Mouse (Mus musculus): ENCODE measurements around the gene Plb1. TPM values are rescaled to one million over a fixed set of nuclear protein-coding genes. Genes with fewer than 3 reads are reported as not detected.

The Plb1 gene
- total RNA-seq, 1 experiment from 2014 or later = not detected

GRCm38 (mm10) chr5:32240741-32241140 is 8.2 kb downstream of the Plb1 start:
- ATAC-seq (replicated peaks; ENCODE audit: insufficient number of reproducible peaks, low FRiP score, low TSS enrichment, poor library complexity, severe bottlenecking) = no peak

DNA sequence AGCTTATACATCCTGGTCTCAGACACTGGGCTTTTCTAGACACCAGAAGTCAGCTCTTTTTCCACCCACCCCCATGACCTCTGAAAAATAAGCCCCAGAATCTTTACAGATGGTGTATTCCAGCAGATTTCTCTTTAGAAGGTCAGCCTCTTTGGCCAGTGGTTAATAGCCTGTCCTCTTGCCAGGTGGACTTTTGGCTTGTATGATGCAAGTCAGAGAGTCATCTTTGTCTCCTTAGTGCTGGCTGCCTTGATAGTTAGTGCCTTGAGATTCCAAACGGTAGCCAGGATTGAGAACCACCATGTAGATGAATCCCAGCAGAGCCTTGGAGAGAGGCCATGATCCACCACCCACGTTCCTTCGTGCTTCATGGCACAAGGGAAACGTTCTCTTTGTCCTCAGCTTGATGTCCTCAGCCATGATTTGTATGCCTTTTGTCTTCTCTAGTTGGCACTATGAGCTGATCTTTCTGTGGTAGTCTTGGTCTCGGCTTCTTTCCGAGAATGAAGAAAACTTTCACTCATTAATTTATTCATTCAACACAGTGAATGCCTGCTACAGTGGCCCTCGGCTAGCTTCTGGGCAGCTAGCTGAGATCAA is 10.9 kb downstream of the Plb1 start:
- ATAC-seq (replicated peaks; ENCODE audit: insufficient number of reproducible peaks, low FRiP score, low TSS enrichment, poor library complexity, severe bottlenecking) = no peak

- no peak for ATAC-seq (replicated peaks; ENCODE audit: insufficient number of reproducible peaks, low FRiP score, low TSS enrichment, poor library complexity, severe bottlenecking)
Measured at GRCm38 (mm10) chr5:32245385-32245784, 12.9 kb downstream of the Plb1 start.

- ATAC-seq (replicated peaks; ENCODE audit: insufficient number of reproducible peaks, low FRiP score, low TSS enrichment, poor library complexity, severe bottlenecking) = no peak
Measured at GRCm38 (mm10) chr5:32260751-32261150, 28.2 kb downstream of the Plb1 start.

GRCm38 (mm10) chr5:32261251-32261650 is 28.7 kb downstream of the Plb1 start:
- ATAC-seq (replicated peaks; ENCODE audit: insufficient number of reproducible peaks, low FRiP score, low TSS enrichment, poor library complexity, severe bottlenecking) = no peak

DNA sequence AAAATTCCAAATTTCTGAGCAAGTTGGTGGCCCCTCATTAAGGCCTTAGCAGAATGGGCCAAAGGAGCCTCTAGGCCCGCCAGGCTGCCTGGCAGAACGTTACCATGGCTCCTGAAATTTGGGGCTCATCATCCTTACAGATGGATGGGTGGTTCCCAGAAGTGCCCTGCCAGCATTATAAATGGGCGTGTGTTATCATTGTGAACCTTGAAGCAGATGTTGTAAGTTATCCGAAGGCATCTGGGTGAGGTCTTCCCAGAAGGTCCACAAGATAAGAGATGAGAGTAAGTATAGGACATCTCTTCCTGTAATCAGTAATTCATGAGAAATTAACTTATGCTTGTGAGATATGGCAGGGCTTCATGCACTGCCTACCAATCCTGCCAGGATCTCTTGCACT is 30.0 kb downstream of the Plb1 start:
- ATAC-seq (replicated peaks; ENCODE audit: insufficient number of reproducible peaks, low FRiP score, low TSS enrichment, poor library complexity, severe bottlenecking) = no peak

DNA sequence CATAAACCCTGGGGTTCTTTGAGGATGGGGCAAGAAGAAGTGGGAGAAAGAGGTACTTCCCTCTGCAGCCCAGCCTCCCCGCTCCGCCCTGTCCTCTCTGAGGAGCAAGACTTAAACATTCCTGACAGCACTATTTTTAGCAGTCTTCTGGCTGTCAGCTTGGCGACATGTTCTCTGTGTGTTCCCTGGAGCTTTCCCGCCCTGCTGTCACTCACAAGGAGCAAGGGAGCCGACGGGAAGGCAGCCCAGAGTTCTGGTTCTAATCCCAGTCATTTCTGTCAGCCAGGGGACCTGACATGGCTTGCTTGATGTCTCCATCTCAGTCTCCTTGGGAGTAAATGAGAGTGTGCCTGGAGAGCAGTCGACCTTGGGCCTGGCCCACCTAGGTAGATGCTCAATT is 40.0 kb downstream of the Plb1 start:
- no peak; the same call in 1 of the 2 replicates for ATAC-seq (replicated peaks; ENCODE audit: insufficient number of reproducible peaks, low FRiP score, low TSS enrichment, poor library complexity, severe bottlenecking)

DNA sequence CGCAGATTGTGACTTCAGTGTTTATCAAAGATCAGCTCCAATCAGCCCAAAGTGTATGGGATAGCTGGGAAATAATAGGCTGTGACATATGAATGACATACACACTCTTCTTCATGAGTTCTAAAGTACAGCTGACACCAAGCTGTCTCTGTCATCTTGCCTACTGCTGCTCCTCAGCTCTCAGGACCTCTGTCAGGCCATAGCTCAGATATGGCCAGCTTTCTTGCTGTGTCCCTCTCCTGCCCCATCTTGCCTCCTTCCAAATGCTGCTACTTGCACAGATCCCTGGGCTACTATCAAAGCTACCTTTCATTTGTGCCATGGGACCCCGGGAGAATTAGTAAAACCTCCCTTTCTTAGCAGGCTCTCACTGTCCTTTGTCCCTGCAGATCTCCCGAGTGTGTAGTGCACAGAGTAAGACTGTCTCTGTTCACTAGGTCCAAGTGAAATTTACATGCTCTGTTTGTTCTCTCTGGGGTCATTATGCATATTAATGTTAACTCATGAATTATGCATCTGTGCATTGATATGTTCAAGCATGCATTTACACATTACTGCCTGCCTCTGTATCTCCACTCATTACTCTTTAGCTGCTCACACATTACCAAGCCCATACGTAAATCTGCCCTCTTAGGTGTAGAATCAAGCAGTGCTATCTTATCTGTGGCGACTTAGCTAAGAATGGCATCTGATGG is 45.6 kb downstream of the Plb1 start:
- ATAC-seq (replicated peaks; ENCODE audit: insufficient number of reproducible peaks, low FRiP score, low TSS enrichment, poor library complexity, severe bottlenecking) = no peak

DNA sequence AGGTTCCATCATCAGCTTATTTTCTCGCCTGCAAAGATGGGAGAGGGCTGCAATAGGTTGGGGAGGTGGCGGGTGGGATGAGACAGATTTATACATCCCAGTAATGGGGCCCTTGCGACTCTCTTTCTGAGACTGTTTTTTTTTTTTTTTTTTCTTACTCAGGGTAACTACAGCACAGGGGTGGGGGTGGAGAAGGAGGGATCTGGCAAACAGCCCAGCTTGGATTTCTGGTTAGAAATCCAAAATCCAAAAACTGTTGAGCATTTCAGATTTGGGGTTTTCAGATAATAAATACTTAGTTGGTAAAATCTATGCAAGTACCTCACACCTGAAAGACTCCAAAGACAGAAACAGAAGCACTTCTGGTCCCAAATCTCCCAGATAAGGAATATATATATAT is 47.6 kb downstream of the Plb1 start:
- no peak for ATAC-seq (replicated peaks; ENCODE audit: insufficient number of reproducible peaks, low FRiP score, low TSS enrichment, poor library complexity, severe bottlenecking)

GRCm38 (mm10) chr5:32282345-32282744 is 49.8 kb downstream of the Plb1 start:
- ATAC-seq (replicated peaks; ENCODE audit: insufficient number of reproducible peaks, low FRiP score, low TSS enrichment, poor library complexity, severe bottlenecking) = no peak

DNA sequence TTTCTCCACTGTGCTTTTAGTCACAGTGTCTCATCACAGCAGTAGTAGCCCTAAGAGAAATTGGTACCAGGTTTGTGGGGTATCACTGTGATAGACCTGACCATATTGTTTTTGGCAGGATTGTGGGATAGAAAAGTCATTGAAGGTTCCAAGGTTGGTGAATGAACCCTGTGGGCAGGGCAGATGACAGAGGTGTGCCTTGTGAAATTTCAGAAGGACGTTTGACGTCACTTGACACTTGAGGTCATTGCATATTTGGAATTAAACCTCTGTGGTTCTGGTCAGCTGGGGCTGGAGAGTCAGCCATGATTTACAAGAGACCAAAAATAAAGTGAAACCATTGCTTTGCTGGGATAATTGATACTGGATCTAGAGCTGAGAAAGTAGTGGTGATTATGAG is 50.9 kb downstream of the Plb1 start:
- ATAC-seq (replicated peaks; ENCODE audit: insufficient number of reproducible peaks, low FRiP score, low TSS enrichment, poor library complexity, severe bottlenecking) = no peak

DNA sequence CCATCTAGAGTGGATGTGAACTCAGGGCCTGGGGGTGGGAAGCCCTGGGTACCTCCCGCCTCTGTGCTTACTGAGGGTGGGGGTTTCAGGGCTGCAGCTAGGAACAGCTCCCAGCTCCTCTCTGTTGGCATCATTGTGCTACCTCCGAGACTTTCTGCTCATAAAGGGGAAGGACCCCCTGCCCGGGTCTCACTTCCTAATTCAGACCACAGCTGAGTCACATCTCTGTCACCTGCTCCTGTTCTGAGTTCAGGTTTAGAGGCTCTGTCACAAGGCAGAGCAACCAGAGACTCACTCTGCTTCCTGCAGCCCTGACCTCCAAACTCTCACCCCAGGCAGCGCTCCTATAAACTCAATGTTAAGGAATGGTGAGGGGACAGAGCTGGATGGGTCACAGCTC is 53.8 kb downstream of the Plb1 start:
- no peak for ATAC-seq (replicated peaks; ENCODE audit: insufficient number of reproducible peaks, low FRiP score, low TSS enrichment, poor library complexity, severe bottlenecking)

- no peak for ATAC-seq (replicated peaks; ENCODE audit: insufficient number of reproducible peaks, low FRiP score, low TSS enrichment, poor library complexity, severe bottlenecking)
Measured at GRCm38 (mm10) chr5:32288021-32288420, 55.5 kb downstream of the Plb1 start.

GRCm38 (mm10) chr5:32291316-32291715 is 58.8 kb downstream of the Plb1 start:
- ATAC-seq (replicated peaks; ENCODE audit: insufficient number of reproducible peaks, low FRiP score, low TSS enrichment, poor library complexity, severe bottlenecking) = no peak

DNA sequence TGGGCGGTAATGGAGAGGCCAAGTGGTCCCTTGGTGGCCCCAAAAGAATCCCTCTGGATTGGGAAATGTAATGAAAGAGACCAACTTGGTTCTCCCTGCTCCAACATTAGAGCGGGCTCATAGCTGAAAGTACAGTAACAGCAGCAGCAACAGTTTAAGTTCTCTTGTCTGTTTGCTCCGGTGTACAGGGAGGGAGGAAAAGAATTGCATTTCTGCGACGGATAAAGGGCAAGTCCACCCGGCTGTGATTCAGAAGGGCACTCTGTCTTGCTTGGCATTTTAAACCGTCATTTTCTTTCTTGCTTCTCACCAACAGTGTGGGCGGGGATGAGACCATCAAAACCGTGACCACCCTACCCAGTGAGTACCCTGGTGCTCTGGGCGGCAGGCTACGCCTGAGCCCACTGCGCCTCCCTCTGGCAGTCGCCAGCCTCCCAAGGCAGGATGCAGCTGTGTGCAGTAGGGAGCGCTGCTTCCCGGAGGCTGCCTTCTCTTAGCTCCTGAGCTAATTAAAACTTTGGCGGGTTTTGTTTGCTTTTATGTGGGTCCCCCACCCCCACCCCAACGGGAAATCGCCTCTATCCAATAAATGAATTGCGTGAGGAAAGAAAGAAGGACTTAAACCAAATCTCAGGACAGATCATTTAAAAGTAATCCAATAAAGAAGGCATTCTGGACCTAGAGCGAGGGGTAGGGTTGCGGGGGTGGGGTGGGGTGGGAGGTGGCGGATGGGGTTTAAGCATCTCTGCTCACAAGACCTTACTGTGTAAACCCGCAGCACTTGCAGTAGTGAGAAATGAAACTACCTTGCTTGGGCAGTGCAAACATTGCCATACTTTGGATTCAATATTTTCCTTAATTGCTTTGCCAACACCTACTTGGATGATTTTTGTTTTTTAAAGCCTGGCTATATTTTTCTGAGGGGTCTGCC is 70.7 kb downstream of the Plb1 start:
- no peak for ATAC-seq (replicated peaks; ENCODE audit: insufficient number of reproducible peaks, low FRiP score, low TSS enrichment, poor library complexity, severe bottlenecking)

- ATAC-seq (replicated peaks; ENCODE audit: insufficient number of reproducible peaks, low FRiP score, low TSS enrichment, poor library complexity, severe bottlenecking) = no peak
Measured at GRCm38 (mm10) chr5:32307106-32307505, 74.6 kb downstream of the Plb1 start.

DNA sequence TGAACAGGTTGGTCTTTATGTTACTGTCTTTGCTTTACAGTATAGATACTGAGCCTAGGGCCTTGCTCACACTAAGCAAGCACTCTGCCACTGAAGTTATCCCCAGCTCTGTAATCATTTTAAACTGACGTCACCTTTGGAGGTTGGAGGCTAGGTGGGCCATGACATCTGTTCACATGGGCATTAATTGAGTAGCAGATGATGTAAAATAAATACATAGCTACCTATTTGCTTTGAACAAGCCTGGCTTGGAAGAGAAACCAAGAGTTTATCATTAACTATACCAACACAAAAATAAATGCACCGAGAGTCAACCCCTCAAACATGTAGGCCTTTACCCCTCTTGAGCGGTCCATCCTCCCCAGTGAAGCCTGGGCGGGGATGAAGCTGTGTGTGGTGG is 76.1 kb downstream of the Plb1 start:
- no peak for ATAC-seq (replicated peaks; ENCODE audit: insufficient number of reproducible peaks, low FRiP score, low TSS enrichment, poor library complexity, severe bottlenecking)

- no peak for ATAC-seq (replicated peaks; ENCODE audit: insufficient number of reproducible peaks, low FRiP score, low TSS enrichment, poor library complexity, severe bottlenecking)
Measured at GRCm38 (mm10) chr5:32309714-32310113, 77.2 kb downstream of the Plb1 start.

- ATAC-seq (replicated peaks; ENCODE audit: insufficient number of reproducible peaks, low FRiP score, low TSS enrichment, poor library complexity, severe bottlenecking) = no peak
Measured at GRCm38 (mm10) chr5:32310802-32311201, 78.3 kb downstream of the Plb1 start.

All from monocyte, adult 5-6 weeks (primary cell).